Mouse (Mus musculus) ES-Bruce4 (cell line): Measurements from ENCODE around the gene Tmbim6.

Experiments used
- CTCF ChIP-seq: IDR thresholded peaks from one replicate; pipeline ENCODE4 v1.8.1; 2011; ENCODE audit warnings: low read depth, low read length
- EP300 ChIP-seq: IDR thresholded peaks from 2 replicates; pipeline ENCODE4 v1.6.1; 2011; ENCODE audit warnings: low read depth, low read length; ENCODE audit not compliant: insufficient read depth
- POLR2A ChIP-seq: IDR thresholded peaks from one replicate; pipeline ENCODE4 v1.8.1; 2011; ENCODE audit warnings: low read length; ENCODE audit not compliant: insufficient read depth

GRCm38 (mm10) chr15:99455415-99455814 lies 62.7 kb downstream of the Tmbim6 start:
- TF ChIP-seq CTCF (no peak), EP300 (no peak), POLR2A (no peak)
